In the genomic region with DNA sequence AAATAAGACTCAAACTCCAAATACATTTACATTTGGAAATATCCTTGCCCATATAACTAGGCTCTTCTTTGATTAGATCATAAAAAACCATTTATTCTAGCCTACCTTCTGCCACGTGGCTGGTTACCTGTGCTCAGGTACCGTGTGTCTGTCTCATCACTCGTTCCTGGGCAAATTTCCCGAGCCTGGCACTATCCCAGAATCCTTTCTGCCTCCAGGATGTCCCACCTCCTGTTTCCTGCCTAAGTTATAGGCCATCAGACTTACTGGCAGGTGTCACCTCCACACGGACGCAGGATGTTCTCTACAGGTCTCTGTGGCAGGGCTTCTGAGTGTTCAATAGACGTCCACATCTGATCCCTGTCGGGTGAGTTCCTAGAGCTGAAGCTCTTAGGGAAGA, we compare ENCODE assay signal across 24 mouse cellular contexts. TPM values are rescaled to one million over a fixed set of nuclear protein-coding genes. Genes with fewer than 3 reads are reported as not detected.
"Had no signal": no experiment of that assay in that cellular context is flagged by ENCODE, and none has a peak within 500 bp of the region (broad histone marks: within the 10 kb centered on the region; RNA-seq: fewer than 3 reads in every experiment).

No protein-coding gene starts in this region.

- H3K4me3 ChIP-seq: midbrain, embryonic 10.5 days; midbrain, embryonic 12.5 days; myocyte; neural tube, embryonic 13.5 days; neural tube, embryonic 15.5 days had no signal

- H3K27me3 ChIP-seq: midbrain, embryonic 12.5 days; neural tube, embryonic 13.5 days; neural tube, embryonic 15.5 days had no signal

- ATAC-seq: midbrain, embryonic 16.5 days had no signal

- H3K9ac ChIP-seq: lung, embryonic 14.5 days; midbrain, embryonic 12.5 days; neural tube, embryonic 13.5 days; neural tube, embryonic 15.5 days had no signal

- H3K9me3 ChIP-seq: midbrain, embryonic 10.5 days; midbrain, embryonic 12.5 days; neural tube, embryonic 13.5 days; neural tube, embryonic 15.5 days had no signal

- H3K4me2 ChIP-seq: lung, embryonic 14.5 days; midbrain, embryonic 12.5 days; neural tube, embryonic 13.5 days; neural tube, embryonic 15.5 days had no signal

- H3K27ac ChIP-seq: midbrain, embryonic 10.5 days; midbrain, embryonic 12.5 days; neural tube, embryonic 13.5 days; neural tube, embryonic 15.5 days had no signal

- DNase-seq: lung, postnatal 10 days; lung, postnatal 4 days; midbrain, embryonic 14.5 days; retina, postnatal 1 day; right cerebral cortex, adult 18-20 months; right cerebral cortex, postnatal 25 days; right cerebral cortex, postnatal 4 days; spleen, adult 18-20 months; thymus, adult 18-20 months; thymus, postnatal 14 days; thymus, postnatal 36 days had no signal

- H3K4me1 ChIP-seq: midbrain, embryonic 10.5 days; midbrain, embryonic 12.5 days; neural tube, embryonic 13.5 days; neural tube, embryonic 15.5 days had no signal

RNA-seq across cellular contexts. Expression of a gene that starts 13.0 kb away (rescaled TPM):
- polyA plus RNA-seq: lung, embryonic 14.5 days; midbrain, embryonic 16.5 days; myocyte; neural tube, embryonic 13.5 days; neural tube, embryonic 15.5 days; stomach, embryonic 14.5 days; stomach, embryonic 16.5 days; thymus, postnatal 0 days had no signal

RNA-seq across cellular contexts. Expression of a gene that starts 20.0 kb away (rescaled TPM):
- polyA plus RNA-seq: lung, embryonic 14.5 days; lung, embryonic 16.5 days; midbrain, embryonic 14.5 days; midbrain, embryonic 16.5 days; myocyte; neural tube, embryonic 11.5 days; neural tube, embryonic 13.5 days; neural tube, embryonic 15.5 days; thymus, postnatal 0 days had no signal

RNA-seq across cellular contexts. Expression of a gene that starts 39.4 kb away (rescaled TPM):
- polyA plus RNA-seq: lung, embryonic 14.5 days; lung, embryonic 16.5 days; midbrain, embryonic 10.5 days; midbrain, embryonic 12.5 days; midbrain, embryonic 14.5 days; midbrain, embryonic 16.5 days; myocyte; neural tube, embryonic 11.5 days; neural tube, embryonic 13.5 days; neural tube, embryonic 15.5 days; small intestine, adult 2 months; stomach, embryonic 14.5 days; stomach, embryonic 16.5 days; thymus, postnatal 0 days had no signal

RNA-seq across cellular contexts. Expression of a gene that starts 57.4 kb away (rescaled TPM):
- polyA plus RNA-seq: lung, embryonic 14.5 days; lung, embryonic 16.5 days; midbrain, embryonic 10.5 days; midbrain, embryonic 12.5 days; midbrain, embryonic 14.5 days; midbrain, embryonic 16.5 days; myocyte; neural tube, embryonic 11.5 days; neural tube, embryonic 13.5 days; neural tube, embryonic 15.5 days; small intestine, adult 2 months; stomach, embryonic 14.5 days; stomach, embryonic 16.5 days; thymus, postnatal 0 days had no signal
